Mouse (Mus musculus): ENCODE results near the gene Vav3.
A peak's percentile ranks its signal among the peaks of the same experiment; 100 is the strongest.

Gene Vav3

DNA sequence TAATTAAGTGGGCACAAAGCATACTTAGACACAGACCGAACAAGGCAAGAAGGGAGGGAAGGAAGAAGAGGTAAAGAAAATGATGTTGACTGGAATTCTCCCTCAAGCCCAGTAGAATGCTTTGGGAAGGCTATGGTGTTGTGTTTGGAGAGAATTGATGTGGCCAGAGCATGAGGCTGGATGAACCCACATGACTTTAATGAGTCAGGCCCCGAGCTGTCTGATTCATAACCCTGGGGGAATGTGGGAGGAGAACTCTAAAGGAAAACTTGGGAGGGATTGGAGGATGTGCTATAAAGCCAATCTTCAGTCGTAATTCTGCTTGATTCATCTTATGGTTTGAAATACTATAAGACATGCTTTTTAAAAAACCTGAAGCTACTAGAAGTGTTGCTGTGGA lies 175.0 kb downstream of the Vav3 start:
- no peak for DNase-seq

DNA sequence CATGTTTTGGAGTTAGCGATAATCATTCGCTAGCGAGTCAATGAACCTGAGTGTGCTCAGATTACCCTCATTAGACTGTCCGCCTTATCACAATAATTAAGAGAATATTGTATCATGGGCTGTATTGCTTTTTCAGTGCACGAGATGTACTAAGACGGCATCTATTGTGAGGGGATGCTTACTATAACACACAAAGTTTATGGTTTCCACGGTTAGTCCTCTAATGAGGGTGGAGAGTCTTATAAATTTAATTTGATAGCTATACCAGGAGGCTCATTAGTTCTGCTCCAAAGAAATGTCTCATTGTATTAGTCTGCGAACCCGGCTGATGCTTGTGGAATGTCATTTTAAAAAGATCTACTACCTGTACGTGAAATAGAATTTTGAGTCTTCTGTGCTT lies 175.9 kb downstream of the Vav3 start:
- no peak for DNase-seq

DNA sequence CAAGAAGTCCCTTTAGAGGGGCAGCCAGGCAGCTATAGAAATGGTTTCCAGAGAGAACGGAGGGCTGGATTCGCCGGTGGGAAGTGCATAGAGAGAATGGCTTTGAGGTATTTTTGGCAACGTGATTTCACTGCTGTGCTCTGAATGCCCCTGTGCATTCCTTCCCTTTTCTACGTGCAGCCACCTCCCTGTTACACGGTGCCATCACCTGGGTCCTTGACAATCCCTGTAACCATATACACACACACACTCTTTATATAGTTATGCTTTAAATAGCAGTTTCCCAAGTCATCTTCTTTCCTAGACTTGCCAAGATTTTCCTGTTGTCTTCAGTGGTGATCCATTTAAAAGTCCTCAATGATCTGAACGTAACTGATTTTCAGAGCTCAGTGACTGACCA lies 181.7 kb downstream of the Vav3 start:
- no peak for DNase-seq

DNA sequence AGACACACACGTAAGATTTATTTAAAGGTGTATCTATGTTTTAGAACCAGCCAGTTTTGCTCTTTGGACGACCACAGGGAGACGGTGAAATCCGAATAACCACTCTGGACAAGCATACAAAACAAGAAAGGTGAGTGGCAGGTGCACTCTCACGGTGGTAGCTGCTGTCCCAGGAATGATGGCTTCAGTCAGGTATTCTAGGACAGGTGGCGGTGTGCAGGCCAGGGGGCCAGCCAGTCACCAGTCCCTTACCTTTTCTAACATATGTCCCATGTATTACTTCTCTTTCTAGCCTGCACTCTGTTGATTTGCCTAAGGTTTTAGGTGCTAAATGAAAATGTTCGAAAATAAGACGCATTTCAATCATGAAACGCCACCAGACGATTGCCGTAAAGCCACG lies 185.4 kb downstream of the Vav3 start:
- no peak for DNase-seq

DNA sequence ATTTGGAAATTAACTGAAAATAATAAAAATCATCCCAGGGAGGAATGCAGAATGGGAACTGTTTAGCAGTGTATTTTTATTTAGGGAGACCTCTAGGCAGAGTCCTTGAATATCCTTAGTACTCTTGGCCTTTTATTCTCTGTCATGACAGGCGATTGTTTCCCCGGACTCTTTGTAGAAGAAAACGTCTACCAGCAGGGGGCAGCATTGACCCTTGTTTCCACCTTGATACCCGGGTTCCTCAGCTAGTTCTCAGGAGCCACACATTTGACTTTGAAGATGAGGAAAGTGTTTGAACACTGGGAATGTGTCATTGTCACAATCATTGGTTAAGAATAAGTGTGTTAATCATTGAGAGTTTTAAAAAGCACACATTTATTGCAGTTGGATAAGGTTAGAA lies 185.8 kb downstream of the Vav3 start:
- peak in 1 of 2 experiments; percentile 63 for DNase-seq

DNA sequence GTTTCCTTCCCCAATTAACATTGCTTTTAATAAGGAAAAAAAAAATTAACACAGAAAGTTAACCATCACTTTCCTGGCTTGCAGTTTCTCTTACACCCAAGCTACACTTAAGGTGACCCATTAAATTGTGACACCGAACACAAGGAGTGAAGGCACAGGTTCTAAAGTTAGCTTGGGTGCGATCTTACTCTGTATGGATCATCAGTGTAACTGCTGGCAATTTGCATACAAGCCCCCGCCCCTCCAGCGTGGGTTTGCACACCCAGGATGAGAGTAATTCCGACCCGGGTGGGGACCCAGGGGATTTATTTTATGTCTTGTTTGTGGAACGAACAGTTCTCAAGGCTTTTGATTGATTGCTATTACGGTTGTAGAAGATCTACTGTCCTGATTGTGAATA lies 186.2 kb downstream of the Vav3 start:
- no peak for DNase-seq

DNA sequence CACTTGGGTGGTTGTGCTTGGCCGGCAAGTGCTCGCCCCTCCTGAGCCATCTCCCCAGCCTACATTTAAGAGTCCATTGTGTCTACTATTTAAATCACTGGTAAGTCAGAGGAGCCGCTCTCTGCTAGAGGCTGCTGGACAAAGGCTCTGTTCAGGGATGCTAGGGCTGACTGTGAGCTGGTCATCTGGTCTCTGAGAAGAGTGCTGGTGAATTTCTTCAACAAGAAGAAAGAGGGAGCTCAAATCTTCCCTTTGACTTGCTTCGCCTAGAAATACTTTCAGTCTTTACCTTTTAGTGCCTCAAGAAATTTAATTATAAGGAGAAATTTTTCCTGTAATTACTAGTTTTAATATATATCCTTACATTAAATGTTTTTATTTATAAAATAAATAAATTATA lies 188.2 kb downstream of the Vav3 start:
- no peak for DNase-seq

DNA sequence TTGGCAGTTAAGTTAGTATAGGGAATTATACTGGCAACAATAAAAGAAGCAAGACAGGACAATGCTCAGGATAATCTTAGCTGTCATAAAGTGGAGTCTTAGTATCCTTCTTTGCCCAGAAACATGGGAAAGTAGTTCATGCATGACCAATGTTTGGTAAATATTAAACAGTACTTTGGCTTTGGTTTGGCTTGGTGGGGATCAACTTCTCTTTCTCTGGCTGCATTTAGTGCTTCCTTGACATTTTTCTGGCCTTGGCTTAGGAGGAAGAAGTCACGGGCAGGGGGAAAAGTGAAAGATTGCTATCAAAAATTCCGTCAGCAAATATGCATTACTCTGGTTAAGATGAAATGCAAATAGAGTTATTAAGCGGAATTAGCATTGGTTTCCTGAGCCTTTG lies 197.2 kb downstream of the Vav3 start:
- no peak for DNase-seq

DNA sequence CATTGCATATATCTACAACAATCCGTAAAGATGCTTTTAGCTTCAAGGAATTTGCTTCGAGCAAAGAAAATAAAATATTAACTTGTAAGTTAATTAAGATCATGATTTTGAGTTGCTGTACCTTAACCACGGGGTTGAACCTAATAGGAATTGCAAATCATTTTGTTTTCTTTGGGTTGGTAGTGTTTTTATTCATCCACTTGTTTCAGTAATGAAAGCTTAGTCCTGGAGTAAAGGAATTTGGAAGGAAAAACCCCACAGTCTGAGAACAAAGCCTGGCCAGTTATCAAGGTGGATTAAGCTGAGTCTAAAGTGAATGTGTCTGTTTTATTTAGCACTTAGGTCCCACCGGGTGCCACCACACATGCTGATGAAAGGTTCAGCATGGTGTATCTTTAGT lies 199.6 kb downstream of the Vav3 start:
- no peak for DNase-seq

DNA sequence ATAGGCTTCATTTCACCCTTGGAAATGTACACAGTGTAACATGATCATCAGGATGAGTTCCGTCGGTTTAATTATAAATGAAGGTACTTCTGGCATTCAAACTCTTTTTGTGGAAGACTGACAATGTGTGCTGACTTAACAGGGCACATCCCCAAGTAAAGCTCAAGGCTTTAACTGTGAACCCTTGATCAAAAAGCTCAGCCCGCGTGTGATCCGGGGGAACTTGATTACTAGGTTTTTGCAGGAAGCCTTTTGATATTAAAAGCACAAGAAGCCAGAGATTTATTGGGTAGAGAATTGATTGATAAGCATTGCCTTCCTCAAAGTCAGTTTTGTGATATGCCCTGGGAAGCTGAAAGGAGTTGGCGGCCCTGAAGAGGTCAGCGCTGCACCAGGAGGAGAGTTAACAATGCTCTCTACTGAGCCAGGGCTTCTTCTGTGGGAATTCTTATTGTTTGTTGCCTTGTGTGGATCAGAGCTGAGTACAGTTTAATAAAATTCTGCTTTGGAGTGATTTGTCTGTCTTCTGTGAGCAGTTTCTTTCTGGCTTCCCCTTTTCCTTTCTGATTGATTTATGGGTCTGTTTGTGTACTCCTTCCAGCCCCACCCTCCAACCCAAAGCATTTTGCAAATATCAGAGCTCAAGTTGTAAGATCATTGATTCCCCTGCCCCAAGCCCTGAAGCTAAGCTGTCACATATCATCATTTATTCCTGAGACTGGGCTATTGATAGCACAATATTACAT lies 204.2 kb downstream of the Vav3 start:
- no peak for DNase-seq

DNA sequence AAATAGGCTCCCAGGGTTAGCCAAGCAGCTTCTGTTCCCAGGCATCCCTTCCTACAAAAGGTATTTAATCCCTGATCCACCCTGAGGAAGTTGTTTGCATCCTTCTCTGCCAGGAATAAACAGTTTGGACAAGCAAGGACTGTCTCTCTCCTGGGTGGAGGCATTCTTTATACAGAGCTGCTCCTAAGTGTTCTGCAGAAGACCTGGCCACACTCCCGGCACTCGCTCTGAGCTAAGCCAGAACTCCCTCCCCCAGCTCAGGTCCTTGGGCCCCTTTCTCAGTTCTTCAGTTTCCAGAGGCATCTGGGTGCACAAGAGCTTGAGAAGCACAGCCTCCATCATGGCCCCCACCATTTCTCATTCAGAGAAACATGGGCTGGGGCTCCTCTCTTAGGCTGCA lies 216.9 kb downstream of the Vav3 start:
- DNase-seq = no peak

DNA sequence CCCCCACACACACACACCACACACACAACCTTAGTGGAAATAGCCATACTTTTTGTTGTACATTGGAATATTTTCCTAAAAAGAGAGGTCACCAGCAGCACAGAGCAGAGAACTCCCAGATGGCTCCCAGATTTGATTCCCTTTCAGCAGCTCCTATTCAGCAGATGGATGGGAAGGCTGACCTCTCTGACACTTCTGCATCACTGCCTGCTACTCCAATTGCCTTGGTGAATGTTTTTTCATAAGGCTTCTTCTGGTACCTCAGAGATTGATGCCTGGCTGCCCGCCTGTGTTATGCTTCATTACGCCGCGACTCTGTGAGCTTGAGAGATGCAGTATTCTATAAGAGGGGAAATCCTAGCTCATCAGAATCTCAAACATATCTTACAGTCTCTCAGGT lies 220.8 kb downstream of the Vav3 start:
- DNase-seq = no peak

DNA sequence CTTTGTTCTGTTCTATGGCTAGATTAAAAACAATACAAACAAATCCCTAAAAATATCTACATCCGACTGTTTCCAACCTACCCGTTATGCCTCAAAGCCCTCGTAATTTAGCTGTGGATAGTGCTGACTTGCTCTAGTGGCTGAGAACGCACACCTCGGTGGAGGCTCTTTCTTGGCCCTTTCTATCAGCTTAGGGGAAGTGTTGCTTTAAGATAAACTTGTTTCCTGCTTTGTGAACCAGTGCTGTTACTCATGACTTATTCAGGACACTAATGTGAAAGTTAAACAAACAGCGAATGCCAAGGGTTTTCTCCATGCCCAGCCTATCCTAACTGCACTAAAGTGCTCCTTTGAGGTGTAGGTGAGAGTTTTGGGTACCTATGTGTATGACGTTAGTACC lies 221.3 kb downstream of the Vav3 start:
- DNase-seq = no peak

DNA sequence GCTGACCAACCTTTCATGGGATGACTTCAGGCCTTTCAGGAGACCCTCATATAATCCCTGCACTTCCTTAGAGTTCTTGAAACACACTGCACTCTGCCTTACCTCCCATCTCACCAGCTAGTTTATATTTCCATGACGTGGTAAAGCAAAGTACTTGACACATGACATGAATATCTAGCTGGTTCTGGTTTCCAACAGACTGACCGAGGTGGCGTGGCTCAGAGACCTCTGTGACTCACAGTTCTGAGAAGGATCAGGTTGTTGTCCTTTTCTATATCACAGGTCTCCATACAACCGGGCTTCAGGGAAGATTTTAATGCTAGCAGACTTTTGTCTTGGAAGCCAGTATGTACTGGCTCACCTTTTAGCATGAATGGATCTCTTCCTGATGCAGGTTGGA lies 221.8 kb downstream of the Vav3 start:
- no peak for DNase-seq

DNA sequence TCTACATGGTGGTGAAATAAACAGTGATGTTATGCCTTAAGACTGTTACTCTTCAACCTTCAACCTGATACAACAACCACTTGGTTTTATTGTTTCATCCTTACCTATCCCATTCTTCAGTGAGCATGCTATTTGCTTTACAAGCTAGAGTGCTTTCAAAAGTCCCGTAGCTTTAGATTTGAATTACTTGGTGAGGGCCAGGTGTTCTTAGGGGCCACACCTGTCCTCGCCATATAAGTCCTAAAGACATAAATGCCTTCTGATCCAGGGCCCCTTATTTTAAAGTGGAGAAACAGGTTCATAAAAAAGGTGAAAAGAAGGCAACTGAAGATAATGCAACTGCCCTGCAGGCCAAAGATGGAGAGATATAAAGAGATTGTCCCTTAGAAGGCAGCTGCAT lies 224.0 kb downstream of the Vav3 start:
- DNase-seq = no peak

DNA sequence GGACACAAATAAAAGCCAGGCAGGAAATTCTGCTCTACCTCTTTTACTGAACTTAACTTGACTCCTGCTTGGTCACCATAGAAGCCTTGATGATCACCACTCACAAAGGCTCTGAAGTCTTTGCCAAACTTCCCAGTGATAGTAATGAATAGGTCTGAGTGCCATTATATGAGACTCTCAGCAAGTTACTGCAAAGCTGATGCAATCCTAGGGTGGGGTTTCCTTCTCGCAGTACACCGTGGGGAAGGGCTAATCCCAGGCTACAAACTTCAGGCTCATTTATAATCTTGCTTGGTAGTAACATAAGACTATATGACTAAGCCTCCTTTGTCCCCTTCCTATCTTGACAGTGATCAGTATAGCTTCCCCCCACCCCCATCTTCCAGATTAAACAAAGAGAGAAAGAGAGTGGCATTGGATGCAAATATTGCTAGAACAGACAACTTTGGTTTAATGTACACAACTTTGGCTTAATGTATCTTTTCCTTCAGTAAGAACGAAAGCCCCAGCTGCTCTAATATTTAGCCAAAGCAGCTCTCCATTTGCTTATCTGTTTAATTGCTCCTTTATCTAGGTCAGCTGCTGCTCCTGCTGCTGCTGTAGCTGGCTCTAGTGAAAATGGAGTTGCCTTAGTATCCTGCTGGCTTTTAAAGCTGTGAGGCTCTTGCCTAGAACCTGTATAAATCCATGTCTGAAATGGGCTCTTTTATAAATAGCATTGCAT lies 228.3 kb downstream of the Vav3 start:
- no peak for DNase-seq

DNA sequence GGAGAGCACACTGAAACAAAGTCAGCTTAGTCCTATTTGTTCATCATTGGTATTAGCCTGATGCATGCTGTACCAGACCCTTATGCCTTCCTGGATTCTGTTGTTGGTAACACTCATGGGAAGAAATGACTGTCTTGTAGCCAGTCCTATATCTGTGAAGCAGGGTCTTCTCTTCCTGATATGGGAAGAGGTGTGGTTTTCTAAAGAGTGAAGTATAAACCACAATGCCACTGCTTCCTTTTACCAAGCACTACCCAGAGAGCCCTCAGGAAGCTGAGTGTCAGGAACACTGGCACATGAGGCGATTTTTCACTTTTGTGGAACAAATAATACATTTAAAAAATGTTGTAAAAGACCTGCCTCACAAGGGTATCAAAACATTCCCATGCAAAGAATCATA lies 231.0 kb downstream of the Vav3 start:
- DNase-seq = no peak

DNA sequence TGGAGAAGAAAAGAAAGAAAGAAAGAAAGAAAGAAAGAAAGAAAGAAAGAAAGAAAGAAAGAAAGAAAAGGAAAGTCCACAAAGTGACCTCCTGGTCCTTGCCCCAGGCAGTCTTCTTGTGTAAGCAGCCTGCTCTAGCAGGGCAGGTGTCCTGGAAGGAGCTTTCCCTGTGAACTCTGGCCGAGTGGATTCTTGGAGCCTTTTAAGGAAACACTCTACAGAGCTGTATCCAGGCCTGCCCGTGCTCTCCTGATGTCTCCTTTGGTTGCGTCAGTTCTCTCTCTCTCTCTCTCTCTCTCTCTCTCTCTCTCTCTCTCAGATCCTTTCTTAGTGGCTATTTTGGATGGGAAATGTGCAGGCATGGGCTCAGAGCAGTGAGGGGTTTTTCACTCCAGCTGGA lies 232.4 kb downstream of the Vav3 start:
- DNase-seq = no peak

DNA sequence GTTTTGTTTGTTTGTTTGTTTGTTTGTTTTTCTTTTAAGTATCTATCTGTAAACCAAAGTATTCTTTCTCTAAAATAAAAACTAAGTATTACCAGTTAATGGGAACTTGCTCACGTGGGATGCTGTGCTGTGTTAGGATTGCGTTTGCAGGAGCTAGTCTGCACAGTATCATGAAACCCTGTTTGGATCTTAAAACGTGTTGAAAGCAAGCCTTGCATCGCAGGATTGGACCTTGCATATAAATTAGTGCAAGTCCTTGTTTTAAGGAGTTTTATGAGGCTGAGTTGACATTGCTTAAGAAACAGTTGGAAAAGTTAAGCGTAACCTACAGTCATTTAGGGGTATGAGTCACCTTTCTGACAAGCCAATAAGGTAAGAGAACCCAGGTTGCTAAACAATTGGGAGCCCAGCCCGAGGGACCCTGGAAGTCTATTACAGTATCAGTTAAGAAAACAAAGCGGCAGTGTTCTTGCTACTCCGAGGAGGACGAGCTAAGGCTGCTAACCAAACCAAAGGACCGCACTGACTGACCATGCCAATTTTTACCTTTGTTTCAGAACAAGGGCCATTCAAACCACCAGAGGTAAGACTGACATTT lies 233.2 kb downstream of the Vav3 start:
- DNase-seq = no peak

DNA sequence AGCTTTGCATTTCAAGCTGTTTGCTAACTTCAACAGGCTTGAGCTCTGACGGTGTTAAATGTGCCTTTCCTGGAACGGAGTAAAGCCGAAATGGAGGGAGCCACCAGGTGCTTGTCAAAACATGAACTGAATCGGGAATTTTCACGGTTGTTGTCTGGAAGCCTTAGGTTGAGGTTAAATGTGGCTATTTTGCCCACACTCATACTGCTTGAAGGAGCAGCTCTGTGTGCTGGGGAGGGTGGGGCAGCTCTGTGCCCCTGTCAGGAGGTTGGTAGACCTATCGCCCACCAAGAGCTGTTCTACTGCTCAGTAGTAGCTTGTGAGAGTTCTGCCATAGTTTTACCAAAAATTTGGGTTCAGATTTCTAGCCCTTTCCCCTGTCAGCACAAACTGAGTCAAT lies 233.7 kb downstream of the Vav3 start:
- no peak for DNase-seq

DNA sequence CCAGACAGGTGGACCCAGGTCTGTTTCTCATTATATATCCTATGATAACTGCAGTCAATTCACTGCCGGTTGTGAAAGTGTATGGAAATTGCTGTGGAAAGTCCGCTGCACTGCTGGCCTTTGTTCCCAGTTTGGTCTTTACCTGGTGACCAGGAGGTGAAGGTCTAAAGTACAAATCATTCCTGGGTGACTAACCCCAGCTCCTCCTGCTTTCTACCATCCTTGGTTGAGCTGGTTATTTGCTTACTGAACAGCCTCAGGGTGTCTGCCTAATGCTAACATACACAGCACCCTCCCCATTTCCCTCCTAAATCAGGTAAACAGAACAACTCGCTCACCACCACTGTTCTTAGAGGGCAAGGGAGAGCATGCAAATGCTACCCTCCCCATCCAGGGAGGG lies 237.9 kb downstream of the Vav3 start:
- no peak for DNase-seq

DNA sequence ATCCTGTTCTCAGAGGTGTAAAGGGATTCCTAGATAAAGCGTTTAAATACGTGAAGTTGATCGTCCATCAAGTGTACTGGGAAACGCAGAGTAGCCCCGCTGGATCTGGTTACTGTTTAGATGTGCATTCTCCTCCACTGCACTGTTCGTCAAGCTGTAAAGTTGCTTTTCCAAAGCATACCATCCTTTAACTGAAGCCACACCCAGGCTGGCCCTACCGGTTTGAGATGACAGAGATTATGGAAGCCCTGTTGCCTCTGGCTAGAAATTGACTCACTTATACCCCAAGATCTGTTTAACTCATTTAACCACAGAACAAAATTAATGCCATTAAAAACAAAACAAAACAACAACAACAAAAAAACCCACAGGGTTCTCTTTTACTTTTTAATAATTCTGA lies 238.5 kb downstream of the Vav3 start:
- no peak for DNase-seq

DNA sequence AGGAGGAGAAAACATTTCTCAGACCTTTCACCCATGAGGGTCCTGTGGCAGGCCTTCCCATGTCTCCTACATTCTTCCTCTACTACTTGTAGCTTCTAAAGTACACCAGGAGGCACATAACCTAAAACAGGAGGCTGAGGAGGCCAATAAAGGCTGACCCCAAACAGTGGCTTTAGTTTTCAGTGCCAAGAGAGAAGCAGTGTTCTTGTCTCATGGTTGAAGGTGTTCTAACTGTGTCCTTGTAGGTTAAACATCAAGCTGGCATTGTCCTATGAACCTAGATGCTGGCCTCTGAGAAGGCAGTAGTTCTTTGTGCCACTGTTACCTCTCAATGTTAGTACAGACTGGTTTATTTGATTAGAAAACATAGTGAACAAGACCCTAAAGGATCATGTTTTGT lies 245.5 kb downstream of the Vav3 start:
- no peak for DNase-seq

DNA sequence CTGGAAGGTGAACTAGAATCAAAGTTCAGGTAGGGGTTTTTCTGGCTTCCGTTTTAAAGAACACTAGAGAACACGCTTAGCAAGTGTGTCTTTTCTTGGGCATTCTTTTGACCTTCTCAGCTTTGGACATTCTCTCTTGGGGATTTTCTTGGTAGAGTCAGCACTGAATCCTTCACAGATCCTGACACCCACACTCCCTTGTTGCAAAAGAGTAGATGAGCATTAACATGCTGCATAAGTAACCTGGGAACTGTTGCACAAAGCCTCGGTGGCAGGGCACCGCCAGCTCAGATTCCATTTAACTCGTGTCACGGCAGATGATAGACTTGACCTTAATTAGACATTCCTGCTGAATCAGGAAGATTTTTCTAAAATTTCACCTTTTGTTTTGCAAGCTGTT lies 252.5 kb downstream of the Vav3 start:
- DNase-seq = no peak

DNA sequence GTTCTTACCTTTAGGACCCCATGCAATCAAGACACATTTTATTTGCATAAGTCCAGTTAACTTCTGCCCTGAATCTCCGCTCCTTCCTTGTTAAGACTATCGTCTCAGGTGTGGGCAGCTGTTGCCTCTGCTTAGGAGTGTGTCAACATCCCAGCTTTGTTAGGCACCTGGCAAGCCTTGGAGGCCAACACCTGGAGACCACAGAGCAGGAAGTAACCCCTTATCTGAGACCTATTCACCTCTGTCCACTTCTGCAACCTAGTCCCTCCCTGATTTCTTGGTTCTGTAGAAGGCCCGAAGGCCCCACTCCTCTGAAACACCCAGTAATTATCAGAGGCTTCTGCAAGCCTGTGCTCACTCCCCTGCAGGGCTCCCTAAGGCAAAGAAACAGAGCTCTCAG lies 255.6 kb downstream of the Vav3 start:
- no peak for DNase-seq

Data from spleen, adult 18-20 months (tissue).